Mouse (Mus musculus) forebrain, embryonic 12.5 days (tissue): ENCODE measurements around the gene Fam83d. TPM values are rescaled to one million over a fixed set of nuclear protein-coding genes. Genes with fewer than 3 reads are reported as not detected.
"Not testable (repeated sequence)": the region's sequence is repeated elsewhere in the genome, so short reads cannot be mapped to it uniquely, and the experiment has no call there.

Experiments used
- ATAC-seq: fragments of 200-750 bp; cut with Nextera tagmentation; 2 replicates; pipeline ENCODE4 v1.8.0; 2017; ENCODE audit warnings: moderate TSS enrichment; ENCODE audit not compliant: low FRiP score
- H3K27ac ChIP-seq: fragments of 300-500 bp; sonication (generic); 2 replicates; pipeline ENCODE4 v1.5.1; 2016; ENCODE audit warnings: mild to moderate bottlenecking
- H3K27me3 ChIP-seq: fragments of 300-500 bp; sonication (generic); 2 replicates; pipeline ENCODE4 v1.6.1; 2016; ENCODE audit warnings: mild to moderate bottlenecking
- H3K36me3 ChIP-seq: fragments of 300-500 bp; sonication (generic); replicated peaks from 2 replicates; pipeline ENCODE4 v1.6.1; 2016; ENCODE audit warnings: mild to moderate bottlenecking
- H3K4me1 ChIP-seq: fragments of 300-500 bp; sonication (generic); 2 replicates; pipeline ENCODE4 v1.6.1; 2016
- H3K4me2 ChIP-seq: fragments of 300-500 bp; sonication (generic); 2 replicates; pipeline ENCODE4 v1.6.1; 2016; ENCODE audit warnings: mild to moderate bottlenecking, moderate library complexity
- H3K4me3 ChIP-seq: fragments of 300-500 bp; sonication (generic); replicated peaks from 2 replicates; pipeline ENCODE4 v1.5.1; 2016; ENCODE audit warnings: mild to moderate bottlenecking
- H3K9ac ChIP-seq: fragments of 300-500 bp; sonication (generic); 2 replicates; pipeline ENCODE4 v1.6.1; 2016; ENCODE audit warnings: mild to moderate bottlenecking
- H3K9me3 ChIP-seq: fragments of 300-500 bp; sonication (generic); 2 replicates; pipeline ENCODE4 v1.6.1; 2016
- WGBS: fragments of 180-500 bp; shearing (Covaris S2); methylation state at CpG from one replicate; pipeline ENCODE4 v1.1.7; 2016; 5-methylcytosine and 5-hydroxymethylcytosine counted together
- polyA plus RNA-seq: library from polyadenylated mRNA; unstranded; fragments of >200 nt; fragmentation: Nextera tagmentation; extraction: Ambion mirVana; gene quantifications from 2 replicates; pipeline ENCODE4 v1.2.1, GENCODE M21; 2016

The Fam83d gene
- polyA plus RNA-seq, 1 experiment from 2014 or later: 50.9 TPM

DNA sequence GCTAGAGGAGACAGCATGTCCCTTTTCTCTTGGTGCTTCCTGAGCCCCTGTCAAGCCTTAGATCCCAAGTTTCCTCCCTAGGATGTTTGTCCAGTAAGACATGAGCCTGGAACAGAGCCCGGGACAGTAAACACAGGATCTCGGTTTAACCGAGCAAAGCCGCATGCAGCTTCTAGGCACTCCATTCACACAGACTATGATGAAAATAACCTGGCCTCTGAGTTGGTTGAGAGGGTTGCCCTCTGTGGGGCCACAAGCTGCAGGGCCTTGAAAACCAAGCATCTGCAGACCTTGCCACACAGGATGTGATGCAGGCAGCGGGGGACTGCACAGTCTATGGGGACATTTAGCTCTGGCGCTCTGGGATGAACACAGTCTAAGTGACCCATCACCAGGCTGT is 34.0 kb upstream of the Fam83d start:
- Histone ChIP-seq H3K4me1 (peaks cover 7% of the 10 kb centered on the region; the same call in 1 of the 2 replicates), H3K4me3 (no peak overlapping the region), H3K9ac (no peak overlapping the region), H3K9me3 (no peaks in the 10 kb centered on the region), H3K27me3 (no peaks in the 10 kb centered on the region), H3K27ac (no peak overlapping the region), H3K4me2 (no peak overlapping the region), H3K36me3 (no peaks in the 10 kb centered on the region)
- ATAC-seq: no peak
- 93% methylated on average over 6 of the region's 6 CpGs for WGBS

DNA sequence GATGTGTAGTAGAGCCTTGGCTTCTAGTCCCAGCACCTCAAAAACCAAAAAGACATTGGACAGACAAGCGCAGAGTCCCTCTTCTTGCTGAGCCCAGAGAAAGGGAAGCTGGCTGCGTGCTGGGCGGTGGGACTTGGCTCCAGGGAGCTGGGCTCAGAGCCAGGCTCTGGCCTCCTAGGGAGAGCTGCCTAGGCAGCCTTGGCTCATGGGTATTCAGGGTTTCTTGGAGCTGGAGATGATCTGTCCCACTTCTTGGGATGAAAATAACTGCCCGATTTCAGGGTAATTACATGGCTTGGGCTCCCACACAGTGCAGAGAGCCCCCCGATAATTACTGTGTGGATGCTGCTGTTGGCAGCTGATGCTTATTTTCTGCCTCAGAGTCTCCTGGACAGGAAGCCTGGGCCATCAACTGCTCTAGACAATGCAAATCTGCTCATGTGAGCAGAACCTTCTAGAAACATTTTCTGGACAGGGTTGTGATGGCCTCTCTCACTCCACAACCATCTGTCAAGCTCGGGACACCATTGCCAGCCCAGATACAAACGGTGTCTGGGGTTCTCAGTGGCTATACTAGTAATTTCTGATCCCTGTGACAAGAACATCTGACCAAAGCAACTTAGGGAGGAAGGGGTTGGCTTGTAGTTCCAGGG is 33.3 kb upstream of the Fam83d start:
- Histone ChIP-seq H3K27ac (no peak overlapping the region), H3K9ac (no peak overlapping the region), H3K9me3 (no peaks in the 10 kb centered on the region), H3K4me1 (peaks cover 12% of the 10 kb centered on the region; the same call in 1 of the 2 replicates), H3K27me3 (no peaks in the 10 kb centered on the region), H3K4me3 (no peak overlapping the region), H3K36me3 (no peaks in the 10 kb centered on the region), H3K4me2 (no peak overlapping the region)
- WGBS: 84% methylated on average over 7 of the region's 7 CpGs
- ATAC-seq: no peak

DNA sequence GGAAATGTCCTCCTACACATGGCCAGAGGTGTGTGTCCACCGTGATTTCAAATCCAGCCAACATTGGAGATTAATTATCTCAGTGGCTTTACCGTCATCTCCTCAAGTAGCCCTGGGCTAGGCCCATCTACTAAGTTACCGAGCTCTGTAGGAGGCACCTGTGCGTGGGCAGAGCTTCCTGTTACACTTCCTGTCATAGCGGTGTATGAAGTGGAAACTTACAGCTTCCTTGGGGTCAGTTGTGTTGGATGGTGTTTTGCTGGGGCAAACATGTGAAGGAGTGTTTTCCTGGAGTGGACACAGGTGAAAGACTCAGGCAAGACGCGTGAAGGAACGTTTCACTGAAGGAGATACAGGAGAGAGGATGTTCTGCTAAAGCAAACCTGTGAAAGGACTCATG is 32.6 kb upstream of the Fam83d start:
- no peak overlapping the region for H3K4me2 ChIP-seq
- WGBS: 94% methylated on average over 8 of the region's 8 CpGs
- no peak for ATAC-seq
- peaks cover 12% of the 10 kb centered on the region; the same call in 1 of the 2 replicates for H3K4me1 ChIP-seq
- H3K4me3 ChIP-seq: no peak overlapping the region
- no peaks in the 10 kb centered on the region for H3K27me3 ChIP-seq
- H3K27ac ChIP-seq: no peak overlapping the region
- H3K9me3 ChIP-seq: no peaks in the 10 kb centered on the region
- H3K36me3 ChIP-seq: no peaks in the 10 kb centered on the region
- H3K9ac ChIP-seq: no peak overlapping the region

- not testable (repeated sequence) for H3K4me2 ChIP-seq, H3K36me3 ChIP-seq, H3K4me3 ChIP-seq, H3K9ac ChIP-seq, ATAC-seq, H3K27me3 ChIP-seq, H3K27ac ChIP-seq, H3K9me3 ChIP-seq
- WGBS: 87% methylated on average over 4 of the region's 4 CpGs
- peaks cover 17% of the 10 kb centered on the region; the same call in 1 of the 2 replicates for H3K4me1 ChIP-seq
Observed at GRCm38 (mm10) chr2:158736247-158736646, 31.6 kb upstream of the Fam83d start.

DNA sequence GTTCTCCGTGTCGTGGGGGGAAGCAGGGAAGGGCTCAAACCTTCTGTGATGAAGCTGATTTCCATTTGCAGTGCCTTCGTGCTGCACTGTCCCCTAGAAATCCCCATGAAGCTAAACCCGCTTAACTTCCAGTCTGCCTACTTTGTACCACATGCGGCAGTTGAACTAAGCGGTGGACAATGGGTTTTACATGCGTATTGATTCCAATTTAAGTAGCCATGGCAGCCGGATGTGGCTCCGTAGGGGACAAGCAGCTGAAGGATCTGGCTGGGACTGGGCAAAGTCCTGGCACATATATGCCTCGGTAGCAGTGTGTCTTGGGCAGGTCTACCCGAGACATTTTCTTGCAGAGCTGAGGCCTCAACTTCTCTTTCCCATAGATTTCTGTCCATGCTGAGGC is 29.3 kb upstream of the Fam83d start:
- no peak overlapping the region for H3K4me2 ChIP-seq
- ATAC-seq: no peak

GRCm38 (mm10) chr2:158739113-158739512 is 28.8 kb upstream of the Fam83d start:
- Histone ChIP-seq H3K9me3 (peaks cover 2% of the 10 kb centered on the region; the same call in 1 of the 2 replicates), H3K27me3 (no peaks in the 10 kb centered on the region), H3K4me1 (peaks cover 20% of the 10 kb centered on the region; the same call in 1 of the 2 replicates), H3K4me2 (no peak overlapping the region), H3K4me3 (no peak overlapping the region), H3K9ac (no peak overlapping the region), H3K36me3 (no peaks in the 10 kb centered on the region), H3K27ac (no peak overlapping the region)
- no peak for ATAC-seq
- WGBS: 83% methylated on average over 3 of the region's 3 CpGs

More for the DNA sequence above, 29.3 kb upstream of the Fam83d start:
- H3K27ac ChIP-seq: no peak overlapping the region
- WGBS: 78% methylated on average over 11 of the region's 11 CpGs
- H3K9ac ChIP-seq: no peak overlapping the region
- H3K36me3 ChIP-seq: no peaks in the 10 kb centered on the region
- peaks cover 20% of the 10 kb centered on the region; the same call in 1 of the 2 replicates for H3K4me1 ChIP-seq
- no peaks in the 10 kb centered on the region for H3K27me3 ChIP-seq
- H3K4me3 ChIP-seq: no peak overlapping the region
- peaks cover 2% of the 10 kb centered on the region; the same call in 1 of the 2 replicates for H3K9me3 ChIP-seq

- Histone ChIP-seq H3K4me1 (peaks cover 20% of the 10 kb centered on the region; the same call in 1 of the 2 replicates), H3K9ac (no peak overlapping the region), H3K27me3 (no peaks in the 10 kb centered on the region), H3K27ac (peak overlapping the region; percentile 42; the same call in 1 of the 2 replicates), H3K4me3 (no peak overlapping the region), H3K36me3 (no peaks in the 10 kb centered on the region), H3K4me2 (no peak overlapping the region), H3K9me3 (peaks cover 2% of the 10 kb centered on the region; the same call in 1 of the 2 replicates)
- no peak for ATAC-seq
- 56% methylated on average over 9 of the region's 9 CpGs for WGBS
Observed at GRCm38 (mm10) chr2:158741011-158741501, 26.8 kb upstream of the Fam83d start.

GRCm38 (mm10) chr2:158742431-158742830 is 25.5 kb upstream of the Fam83d start:
- WGBS: 77% methylated on average over 5 of the region's 5 CpGs
- H3K9ac ChIP-seq: no peak overlapping the region
- H3K4me2 ChIP-seq: no peak overlapping the region
- no peaks in the 10 kb centered on the region for H3K27me3 ChIP-seq
- H3K4me3 ChIP-seq: no peak overlapping the region
- no peak for ATAC-seq
- H3K36me3 ChIP-seq: no peaks in the 10 kb centered on the region
- H3K4me1 ChIP-seq: peaks cover 20% of the 10 kb centered on the region; the same call in 1 of the 2 replicates
- peaks cover 2% of the 10 kb centered on the region; the same call in 1 of the 2 replicates for H3K9me3 ChIP-seq
- no peak overlapping the region for H3K27ac ChIP-seq

GRCm38 (mm10) chr2:158743518-158744141 is 24.3 kb upstream of the Fam83d start:
- 95% methylated on average over 11 of the region's 11 CpGs for WGBS
- Histone ChIP-seq H3K4me3 (no peak overlapping the region), H3K36me3 (no peaks in the 10 kb centered on the region), H3K27ac (no peak overlapping the region), H3K4me1 (peaks cover 15% of the 10 kb centered on the region; the same call in 1 of the 2 replicates), H3K9me3 (peaks cover 2% of the 10 kb centered on the region; the same call in 1 of the 2 replicates), H3K27me3 (no peaks in the 10 kb centered on the region), H3K9ac (no peak overlapping the region), H3K4me2 (no peak overlapping the region)
- ATAC-seq: no peak

DNA sequence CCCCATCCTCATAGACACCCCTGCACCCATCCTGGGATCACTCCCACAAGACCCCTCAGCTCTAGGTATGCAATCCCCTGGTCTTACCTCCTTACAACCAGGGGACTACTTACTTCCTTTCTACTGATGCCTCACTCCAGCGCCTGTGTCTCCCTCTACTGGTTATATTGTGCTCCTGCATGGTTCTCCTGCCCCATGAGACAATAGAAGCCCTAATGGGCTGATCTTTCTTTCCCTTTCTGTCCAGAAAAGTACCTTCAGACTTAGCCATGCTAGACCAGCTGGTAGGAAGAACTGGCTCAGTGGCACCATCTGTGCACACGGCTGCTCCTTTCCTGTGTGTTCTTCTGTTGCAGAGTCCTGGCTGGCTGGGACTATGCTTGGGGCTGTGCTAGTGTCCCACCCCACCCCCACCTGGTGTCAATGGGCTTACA is 22.8 kb upstream of the Fam83d start:
- no peaks in the 10 kb centered on the region for H3K27me3 ChIP-seq
- ATAC-seq: peak; percentile 51; the same call in 1 of the 2 replicates
- peaks cover 2% of the 10 kb centered on the region; the same call in 1 of the 2 replicates for H3K9me3 ChIP-seq
- no peak overlapping the region for H3K9ac ChIP-seq
- no peak overlapping the region for H3K27ac ChIP-seq
- peaks cover 8% of the 10 kb centered on the region; the same call in 1 of the 2 replicates for H3K4me1 ChIP-seq
- WGBS: 13% methylated on average over 2 of the region's 2 CpGs
- no peak overlapping the region for H3K4me3 ChIP-seq
- H3K4me2 ChIP-seq: no peak overlapping the region
- no peaks in the 10 kb centered on the region for H3K36me3 ChIP-seq

DNA sequence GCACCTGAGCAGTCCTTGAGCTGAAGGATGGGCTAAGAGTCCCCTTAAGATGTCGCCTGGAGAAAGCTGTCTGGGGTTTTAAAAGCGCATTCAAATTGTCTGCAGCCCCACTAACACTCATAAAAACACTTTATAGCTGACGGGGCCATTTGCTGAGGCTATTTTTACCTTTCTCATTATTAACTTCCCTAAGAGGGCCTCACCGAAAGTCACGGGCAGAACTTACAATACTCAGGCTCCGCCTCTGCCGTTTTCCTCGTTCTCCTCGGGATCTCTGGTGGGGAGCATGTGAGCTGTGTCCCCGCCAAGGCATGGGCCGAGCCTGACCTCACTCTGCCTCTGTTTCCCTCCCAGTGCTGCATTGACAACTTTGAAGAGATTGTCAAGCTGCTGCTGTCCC is 21.7 kb upstream of the Fam83d start:
- H3K9me3 ChIP-seq: peaks cover 2% of the 10 kb centered on the region; the same call in 1 of the 2 replicates
- no peak overlapping the region for H3K9ac ChIP-seq
- WGBS: 76% methylated on average over 11 of the region's 11 CpGs
- H3K4me1 ChIP-seq: peaks cover 4% of the 10 kb centered on the region; the same call in 1 of the 2 replicates
- H3K27ac ChIP-seq: no peak overlapping the region
- no peak overlapping the region for H3K4me2 ChIP-seq
- no peak overlapping the region for H3K4me3 ChIP-seq
- no peaks in the 10 kb centered on the region for H3K27me3 ChIP-seq
- H3K36me3 ChIP-seq: no peaks in the 10 kb centered on the region
- ATAC-seq: no peak

- H3K9me3 ChIP-seq: no peaks in the 10 kb centered on the region
- 91% methylated on average over 9 of the region's 9 CpGs for WGBS
- no peaks in the 10 kb centered on the region for H3K36me3 ChIP-seq
- ATAC-seq: no peak
- no peaks in the 10 kb centered on the region for H3K27me3 ChIP-seq
- H3K27ac ChIP-seq: no peak overlapping the region
- H3K4me3 ChIP-seq: no peak overlapping the region
- H3K9ac ChIP-seq: no peak overlapping the region
- no peaks in the 10 kb centered on the region for H3K4me1 ChIP-seq
- H3K4me2 ChIP-seq: no peak overlapping the region
Observed at GRCm38 (mm10) chr2:158749366-158749765, 18.5 kb upstream of the Fam83d start.
